Mouse (Mus musculus) MEL (cell line): ENCODE results near the gene Stag1. TPM values are rescaled to one million over a fixed set of nuclear protein-coding genes. Genes with fewer than 3 reads are reported as not detected.

Experiments
- DNase-seq: peaks from one replicate; pipeline ENCODE4 v3.0.0; 2011; ENCODE audit warnings: low read depth, low spot score
- H3K27ac ChIP-seq: 2 replicates; pipeline ENCODE4 v1.5.1; 2012; ENCODE audit warnings: low read depth, mild to moderate bottlenecking, control low read depth, low read length, moderate library complexity; ENCODE audit not compliant: control insufficient read depth
- H3K27me3 ChIP-seq, 2 experiments: fragments of 150-350 bp in 1 of 2; sonication (generic) in 1 of 2; 2 replicates each; pipeline ENCODE4 v1.6.1; 2012; ENCODE audit warnings: low read length in 2 of 2, mild to moderate bottlenecking in 2 of 2, improper control_type of control experiment in 1 of 2, moderate library complexity in 1 of 2; ENCODE audit not compliant: insufficient read depth in 2 of 2, control insufficient read depth in 1 of 2
- H3K36me3 ChIP-seq, 2 experiments: 2 replicates each; pipeline ENCODE4 v1.6.1; 2012 to 2014; ENCODE audit warnings: low read length in 2 of 2, improper control_type of control experiment in 1 of 2, inconsistent platforms in 1 of 2, mild to moderate bottlenecking in 1 of 2; ENCODE audit not compliant: insufficient read depth in 2 of 2, control insufficient read depth in 1 of 2
- H3K4me1 ChIP-seq, 2 experiments: fragments of 150-350 bp in 1 of 2; sonication (generic) in 1 of 2; 2 replicates each; pipeline ENCODE4 v1.6.1; 2012; ENCODE audit warnings: low read length in 2 of 2, improper control_type of control experiment in 1 of 2, mild to moderate bottlenecking in 1 of 2; ENCODE audit not compliant: insufficient read depth in 2 of 2, control insufficient read depth in 1 of 2
- H3K4me3 ChIP-seq, 2 experiments: fragments of 150-350 bp in 1 of 2; sonication (generic) in 1 of 2; 2 replicates each; pipeline ENCODE4 v1.5.1; 2012; ENCODE audit warnings: low read depth in 2 of 2, low read length in 2 of 2, mild to moderate bottlenecking in 2 of 2, moderate library complexity in 2 of 2, control low read depth in 1 of 2, improper control_type of control experiment in 1 of 2; ENCODE audit not compliant: control insufficient read depth in 1 of 2, insufficient read depth in 1 of 2
- H3K79me2 ChIP-seq: 2 replicates; pipeline ENCODE4 v1.6.1; 2012; ENCODE audit warnings: mild to moderate bottlenecking, low read length, moderate library complexity; ENCODE audit not compliant: control insufficient read depth, poor library complexity, insufficient read depth
- H3K9ac ChIP-seq: 2 replicates; pipeline ENCODE4 v1.6.1; 2012; ENCODE audit warnings: low read depth, mild to moderate bottlenecking, control low read depth, low read length, moderate library complexity; ENCODE audit not compliant: control insufficient read depth, poor library complexity, severe bottlenecking
- H3K9me3 ChIP-seq: fragments of 150-350 bp; sonication (generic); replicated peaks from 2 replicates; pipeline ENCODE4 v1.6.1; 2012; ENCODE audit warnings: mild to moderate bottlenecking, low read length, improper control_type of control experiment, moderate library complexity; ENCODE audit not compliant: insufficient read depth
- BHLHE40 ChIP-seq: IDR thresholded peaks from 2 replicates; pipeline ENCODE4 v1.6.1; 2012; ENCODE audit warnings: low read depth, mild to moderate bottlenecking, inconsistent platforms, low read length, improper control_type of control experiment, borderline replicate concordance
- EP300 ChIP-seq, 2 experiments: IDR thresholded peaks; 2 replicates each; pipeline ENCODE4 v1.6.1; 2011; ENCODE audit warnings: improper control_type of control experiment in 2 of 2, low read length in 2 of 2, low read depth in 1 of 2, mild to moderate bottlenecking in 1 of 2
- ETS1 ChIP-seq: IDR thresholded peaks from 2 replicates; pipeline ENCODE4 v1.6.1; 2012; ENCODE audit warnings: low read depth, mild to moderate bottlenecking, inconsistent platforms, low read length, improper control_type of control experiment, moderate library complexity
- HCFC1 ChIP-seq: IDR thresholded peaks from 2 replicates; pipeline ENCODE4 v1.6.1; 2012; ENCODE audit warnings: low read depth, mild to moderate bottlenecking, inconsistent platforms, low read length, improper control_type of control experiment, moderate library complexity
- MAZ ChIP-seq: IDR thresholded peaks from 2 replicates; pipeline ENCODE4 v1.6.1; 2012; ENCODE audit warnings: low read depth, mild to moderate bottlenecking, inconsistent platforms, low read length, improper control_type of control experiment
- MYB ChIP-seq: IDR thresholded peaks from 2 replicates; pipeline ENCODE4 v1.6.1; 2011; ENCODE audit warnings: mild to moderate bottlenecking, low read depth, low read length, improper control_type of control experiment
- MYC ChIP-seq: IDR thresholded peaks from 2 replicates; pipeline ENCODE4 v1.6.1; 2011; ENCODE audit warnings: low read depth, mild to moderate bottlenecking, low read length, improper control_type of control experiment, moderate library complexity
- NELFE ChIP-seq: IDR thresholded peaks from 2 replicates; pipeline ENCODE4 v1.6.1; 2011; ENCODE audit warnings: low read depth, low read length, improper control_type of control experiment
- NRF1 ChIP-seq: IDR thresholded peaks from 2 replicates; pipeline ENCODE4 v1.6.1; 2014; ENCODE audit warnings: low read depth, mild to moderate bottlenecking, inconsistent platforms, low read length, improper control_type of control experiment, moderate library complexity; ENCODE audit not compliant: poor library complexity, insufficient read depth, severe bottlenecking
- POLR2AphosphoS2 ChIP-seq: IDR thresholded peaks from 2 replicates; pipeline ENCODE4 v1.6.1; 2011; ENCODE audit warnings: low read length, improper control_type of control experiment
- POLR2AphosphoS5 ChIP-seq: IDR thresholded peaks from 2 replicates; pipeline ENCODE4 v1.6.1; 2012; ENCODE audit warnings: low read depth, borderline replicate concordance, mild to moderate bottlenecking, inconsistent platforms, low read length, moderate library complexity, mixed read lengths
- RCOR1 ChIP-seq: IDR thresholded peaks from 2 replicates; pipeline ENCODE4 v1.6.1; 2012; ENCODE audit warnings: low read depth, mild to moderate bottlenecking, inconsistent platforms, low read length, improper control_type of control experiment
- SIN3A ChIP-seq: IDR thresholded peaks from 2 replicates; pipeline ENCODE4 v1.6.1; 2012; ENCODE audit warnings: low read length, improper control_type of control experiment, inconsistent platforms
- TBP ChIP-seq: IDR thresholded peaks from 2 replicates; pipeline ENCODE4 v1.8.0; 2011; ENCODE audit warnings: low read depth, low read length, improper control_type of control experiment
- USF1 ChIP-seq: IDR thresholded peaks from 2 replicates; pipeline ENCODE4 v1.6.1; 2014; ENCODE audit warnings: low read depth, mild to moderate bottlenecking, inconsistent platforms, low read length, improper control_type of control experiment, moderate library complexity
- ZKSCAN1 ChIP-seq: IDR thresholded peaks from 2 replicates; pipeline ENCODE4 v1.6.1; 2012; ENCODE audit warnings: low read depth, mild to moderate bottlenecking, inconsistent platforms, low read length, improper control_type of control experiment, moderate library complexity
- polyA plus RNA-seq, 2 experiments: library from polyadenylated mRNA; stranded (reverse) in 1 of 2; unstranded in 1 of 2; fragments of >175 nt in 1 of 2; fragments of >200 nt in 1 of 2; gene quantifications; 2 replicates each; pipeline versions ENCODE4 v1.2.1 to v1.2.4; 2012; ENCODE audit warnings: low replicate concordance in 2 of 2, low read depth in 1 of 2; ENCODE audit not compliant: insufficient read length in 2 of 2, insufficient read depth in 1 of 2, missing spikeins in 1 of 2
- total RNA-seq: library from RNA; depleted of rRNA; stranded (reverse); fragments of 300-350 nt; gene quantifications from 2 replicates; pipeline ENCODE4 v1.2.3, GENCODE M21; 2012

The Stag1 gene
- total and polyA plus RNA-seq, 3 experiments = 30.1 to 41.7 TPM; not detected in 1

- no peaks in the 10 kb centered on the region for H3K79me2 ChIP-seq
- H3K9ac ChIP-seq = no peak overlapping the region
- no peak for DNase-seq
- H3K9me3 ChIP-seq = no peaks in the 10 kb centered on the region
- H3K27me3 ChIP-seq = no peaks in the 10 kb centered on the region
- H3K4me3 ChIP-seq = no peak overlapping the region
- H3K27ac ChIP-seq = no peak overlapping the region
- TF ChIP-seq BHLHE40 = peak; percentile 16; the same call in 1 of the 2 replicates
- peak; percentile 66; the same call in 1 of the 2 replicates for TF ChIP-seq USF1
- no peak for TF ChIP-seq NRF1
- H3K36me3 ChIP-seq = peaks cover 0 to 3% of the 10 kb centered on the region in 2 experiments; a peak in 2 of 4 replicates
- peaks cover 0 to 11% of the 10 kb centered on the region in 2 experiments; a peak in 3 of 4 replicates for H3K4me1 ChIP-seq
Measured at GRCm38 (mm10) chr9:100555686-100556085, 41.9 kb upstream of the Stag1 start.

GRCm38 (mm10) chr9:100558023-100558573 is 39.5 kb upstream of the Stag1 start:
- peaks cover 0 to 11% of the 10 kb centered on the region in 2 experiments; a peak in 3 of 4 replicates for H3K4me1 ChIP-seq
- H3K9me3 ChIP-seq = no peaks in the 10 kb centered on the region
- no peak overlapping the region for H3K9ac ChIP-seq
- no peak overlapping the region for H3K27ac ChIP-seq
- H3K36me3 ChIP-seq = peaks cover 0 to 3% of the 10 kb centered on the region in 2 experiments; a peak in 2 of 4 replicates
- no peak overlapping the region for H3K4me3 ChIP-seq
- TF ChIP-seq MYB = no peak
- no peak for TF ChIP-seq POLR2AphosphoS2
- TF ChIP-seq HCFC1 = no peak
- no peak for TF ChIP-seq NELFE
- TF ChIP-seq POLR2AphosphoS5 = no peak
- no peak for TF ChIP-seq MYC
- TF ChIP-seq EP300 (IDR thresholded peaks at IDR 0.05; ENCODE audit: low read depth in 1 of 2, low read length in 2 of 2) = no peak
- no peak for TF ChIP-seq RCOR1
- TF ChIP-seq MAZ = no peak
- no peak for TF ChIP-seq SIN3A
- no peak for TF ChIP-seq TBP
- TF ChIP-seq ZKSCAN1 = no peak
- TF ChIP-seq ETS1 = no peak
- H3K27me3 ChIP-seq = no peaks in the 10 kb centered on the region
- H3K79me2 ChIP-seq = no peaks in the 10 kb centered on the region
- DNase-seq = no peak
